Mouse (Mus musculus) forelimb bud, embryonic 11.5 days (tissue): ENCODE measurements around the gene H2afv.
"Not testable (repeated sequence)": the region's sequence is repeated elsewhere in the genome, so short reads cannot be mapped to it uniquely, and the experiment has no call there.

Experiments used
- DNase-seq: peaks from one replicate; pipeline ENCODE4 v3.0.0-alpha.2; 2012; ENCODE audit warnings: low read depth, low spot score

H2afv gene

DNA sequence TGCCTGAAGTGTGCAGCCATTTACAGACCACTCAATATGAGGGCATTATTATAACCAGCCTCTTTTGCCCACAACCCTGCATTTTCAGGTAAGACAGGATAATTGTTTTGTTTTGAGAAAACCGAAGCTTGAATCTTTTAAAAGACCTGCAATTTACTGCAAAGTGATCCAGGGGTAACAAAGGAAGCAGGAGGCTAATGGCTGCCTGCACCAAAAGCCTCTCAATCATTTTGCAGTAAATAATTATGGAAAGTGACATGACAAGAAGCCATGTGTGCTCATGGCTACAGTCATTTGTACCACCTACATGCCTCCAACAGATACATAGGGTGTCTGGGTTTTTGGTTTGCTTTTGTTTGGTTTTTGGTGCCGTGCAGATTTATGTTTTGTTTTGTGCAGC lies 26.8 kb upstream of the H2afv start:
- no peak for DNase-seq

DNA sequence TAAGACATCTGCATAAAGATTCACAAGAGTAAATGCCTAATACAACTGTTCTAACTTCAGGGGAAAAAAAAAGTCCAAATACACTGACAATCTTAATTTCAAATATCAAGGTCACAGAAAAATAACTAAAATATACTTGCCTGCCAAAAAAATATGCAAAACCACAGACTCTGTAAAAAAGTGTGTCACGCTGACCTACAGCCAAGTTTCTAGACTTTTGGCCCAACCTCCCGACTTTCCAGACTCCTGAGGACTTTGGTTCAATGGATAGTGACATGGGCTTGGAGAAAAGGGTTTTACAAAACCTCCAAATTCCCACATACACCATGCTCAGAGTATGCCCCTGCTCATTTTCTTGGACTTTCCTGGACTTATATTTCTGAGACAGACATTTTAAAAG lies 24.3 kb upstream of the H2afv start:
- no peak for DNase-seq

DNA sequence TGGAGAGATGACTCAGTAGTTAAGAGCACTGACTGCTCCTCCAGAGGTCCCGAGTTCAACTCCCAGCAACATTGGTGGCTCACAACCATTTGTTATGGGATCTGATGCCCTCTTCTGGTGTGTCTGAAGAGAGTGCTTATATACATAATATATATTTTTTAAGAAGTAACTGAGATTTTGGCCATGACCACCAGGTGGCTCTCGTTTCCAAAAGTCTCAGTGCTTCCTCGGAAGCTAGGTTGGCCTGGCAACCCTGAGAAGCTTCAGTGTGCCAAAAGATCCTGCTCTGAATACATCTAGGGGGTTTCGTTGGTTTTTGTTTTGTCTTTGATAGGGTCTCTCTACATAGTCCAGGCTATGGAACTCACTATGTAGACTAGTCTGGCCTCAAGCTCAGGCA lies 20.9 kb upstream of the H2afv start:
- peak; percentile 63 for DNase-seq

DNA sequence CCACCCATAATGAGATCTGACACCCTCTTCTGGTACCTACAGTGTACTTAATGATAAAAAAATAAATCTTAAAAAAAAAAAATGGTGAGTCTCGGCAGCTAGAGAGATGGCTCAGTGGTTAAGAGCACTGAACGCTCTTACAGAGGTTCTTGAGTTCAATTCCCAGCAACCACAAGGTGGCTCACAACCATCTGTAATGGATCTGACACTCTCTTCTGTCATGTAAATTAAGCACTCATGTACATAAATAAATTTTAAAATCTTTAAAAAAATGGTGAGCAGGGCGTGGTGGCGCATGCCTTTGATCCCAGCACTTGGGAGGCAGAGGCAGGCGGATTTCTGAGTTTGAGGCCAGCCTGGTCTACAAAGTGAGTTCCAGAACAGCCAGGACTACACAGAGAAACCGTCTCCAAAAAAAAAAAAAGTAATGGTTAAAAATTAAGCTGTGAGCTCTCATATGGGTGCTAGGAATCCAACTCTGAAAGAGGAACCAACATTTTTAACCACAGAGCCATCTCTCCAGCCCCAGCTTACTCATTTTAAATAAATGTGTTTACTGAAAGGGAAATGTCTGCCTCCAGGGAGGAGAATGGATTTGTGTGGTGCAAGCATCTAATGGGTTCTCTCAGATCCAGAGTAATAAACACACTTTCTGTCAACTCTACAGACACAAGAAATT lies 19.1 kb upstream of the H2afv start:
- DNase-seq, result no peak

DNA sequence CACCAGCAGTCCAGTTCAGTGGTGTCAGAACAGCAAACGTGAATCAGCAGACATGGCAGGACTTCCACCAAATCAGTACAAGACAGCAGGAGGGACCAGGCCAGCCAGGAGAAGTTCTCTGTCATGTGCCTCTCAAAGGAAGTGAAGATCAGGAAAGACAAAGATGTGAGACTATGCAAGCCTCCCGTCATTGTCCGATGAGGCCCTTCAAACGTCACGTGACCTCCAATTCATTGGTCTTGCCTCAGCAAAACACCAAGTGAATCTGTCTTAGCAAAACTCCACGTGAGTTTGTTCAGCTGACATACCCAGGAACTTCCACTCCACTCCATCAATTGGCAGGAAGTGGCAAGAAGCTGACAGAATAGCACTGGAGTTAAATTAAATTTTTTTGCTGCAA lies 11.8 kb upstream of the H2afv start:
- no peak for DNase-seq

DNA sequence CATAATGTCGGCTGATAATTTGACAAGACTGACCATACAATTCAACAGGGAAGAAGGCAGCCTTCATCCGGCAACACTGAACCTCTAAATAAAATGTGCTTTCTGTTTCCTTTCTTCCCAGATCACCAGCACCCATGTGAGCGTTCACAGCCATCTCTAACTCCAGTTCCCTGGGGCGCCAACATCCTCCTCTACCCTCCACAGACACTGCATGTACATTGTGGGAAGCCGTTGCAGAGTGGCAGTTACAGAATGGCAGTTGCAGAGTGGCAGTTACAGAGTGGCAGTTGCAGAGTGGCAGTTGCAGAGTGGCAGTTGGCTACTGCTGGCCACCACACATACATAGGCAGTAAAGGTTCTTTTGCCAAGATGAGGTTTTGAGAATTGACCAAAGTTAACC lies 3.9 kb upstream of the H2afv start:
- DNase-seq, result not testable (repeated sequence)

DNA sequence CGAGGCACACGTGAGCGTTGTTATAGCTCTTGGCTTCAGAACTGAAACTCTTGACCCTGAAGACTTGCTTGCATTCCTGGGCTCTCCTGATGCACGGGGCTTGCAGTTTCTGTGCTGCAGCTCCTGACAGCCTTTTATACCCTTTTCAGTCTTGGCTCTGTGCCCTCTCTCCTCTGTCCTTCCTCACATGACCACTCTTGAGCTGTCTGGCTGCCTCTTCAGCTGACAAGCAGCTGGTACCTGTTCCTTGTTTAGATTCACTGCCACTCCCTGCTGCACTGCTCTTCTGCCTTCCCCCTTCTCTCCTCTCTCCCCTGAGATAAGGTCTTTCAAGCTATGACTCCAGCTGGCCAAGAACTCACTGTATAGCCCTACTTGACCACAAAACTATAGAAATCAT lies 3.2 kb upstream of the H2afv start:
- DNase-seq, result no peak

DNA sequence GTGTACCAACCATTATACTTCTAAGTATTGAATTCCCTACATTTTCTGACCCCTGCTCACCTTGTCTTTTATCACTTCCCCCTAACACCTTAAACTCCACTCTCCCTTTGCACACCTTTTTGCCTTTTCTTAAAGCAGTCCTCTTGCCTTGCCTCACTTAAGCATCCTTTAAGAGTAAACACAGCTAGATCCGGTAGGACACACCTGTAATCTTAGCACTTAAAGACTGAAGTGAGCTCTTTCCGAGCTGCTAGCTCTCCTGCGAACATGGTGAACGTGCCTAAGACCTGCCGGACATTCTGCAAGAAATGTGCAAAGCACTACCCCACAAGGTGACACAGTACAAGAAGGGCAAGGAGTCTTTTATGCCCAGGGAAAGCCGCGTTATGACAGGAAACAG lies 1.7 kb upstream of the H2afv start:
- no peak for DNase-seq

DNA sequence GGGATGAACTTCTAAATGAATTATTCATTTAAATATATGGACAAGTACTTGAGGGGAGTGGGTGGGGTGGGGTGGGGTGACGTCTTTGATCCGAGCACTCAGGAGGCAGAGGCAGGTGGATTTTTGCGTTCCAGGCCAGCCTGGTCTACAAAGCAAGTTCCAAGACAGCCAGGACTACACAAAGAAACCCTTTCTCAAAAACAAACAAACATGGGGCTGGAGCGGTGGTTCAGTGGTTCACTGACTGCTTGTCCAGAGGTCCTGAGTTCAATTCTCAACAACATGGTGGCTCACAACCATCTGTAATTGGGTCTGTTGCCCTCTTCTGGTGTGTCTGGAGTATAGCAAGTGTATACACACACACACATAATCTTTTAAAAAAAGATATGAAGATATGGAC lies 1.2 kb upstream of the H2afv start:
- DNase-seq, result no peak

DNA sequence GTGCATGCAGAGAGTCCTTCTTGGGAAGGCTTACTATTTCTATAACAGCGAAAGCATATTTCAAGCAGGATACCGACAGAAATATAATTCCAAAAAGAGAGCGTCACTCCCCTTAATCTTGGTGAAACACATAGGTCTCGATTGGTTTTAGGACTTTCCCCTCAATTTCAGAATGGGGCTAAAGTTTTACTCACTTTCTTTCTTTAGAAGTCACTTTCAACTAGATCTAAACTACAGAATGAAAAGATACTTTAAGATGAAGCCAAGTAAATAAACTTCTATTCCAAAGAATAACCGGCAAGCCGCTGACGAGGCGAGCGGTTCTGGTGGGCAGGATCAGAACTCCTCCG lies 541 bp downstream of the H2afv start:
- no peak for DNase-seq

DNA sequence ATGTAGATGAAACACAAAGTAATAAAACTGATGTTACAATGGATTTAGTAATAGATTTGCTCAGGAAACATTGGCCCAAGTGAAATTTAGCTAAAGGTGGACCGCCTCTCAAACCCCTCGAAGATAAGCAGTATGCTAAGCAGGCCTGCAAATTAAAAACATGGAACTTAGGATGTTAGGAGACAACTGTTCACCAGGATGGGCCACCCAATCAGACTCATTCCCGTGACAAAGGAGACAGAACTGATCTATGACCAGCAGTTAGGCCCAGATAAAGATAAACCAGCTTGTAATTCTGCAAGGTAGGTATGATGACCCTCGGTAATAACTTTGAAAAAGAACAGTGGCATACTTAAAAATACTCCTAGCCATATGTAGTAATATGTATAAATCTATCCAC lies 1.1 kb downstream of the H2afv start:
- DNase-seq, result no peak

DNA sequence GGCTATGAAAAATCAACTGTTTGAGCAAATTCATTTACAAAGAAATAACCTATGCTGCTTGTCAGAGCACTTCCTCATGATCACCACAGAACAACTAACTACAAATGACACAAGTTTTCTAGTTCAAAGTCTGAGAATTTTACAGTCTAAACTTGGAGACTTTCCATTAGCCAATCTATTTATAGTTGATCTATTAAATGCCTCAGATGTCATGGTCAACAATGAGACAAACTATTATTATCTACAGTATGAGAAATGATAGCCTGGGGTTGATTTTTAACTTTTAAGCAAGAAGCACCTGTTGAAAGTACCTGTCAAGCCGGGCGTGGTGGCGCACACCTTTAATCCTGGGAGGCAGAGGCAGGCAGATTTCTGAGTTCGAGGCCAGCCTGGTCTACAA lies 1.7 kb downstream of the H2afv start:
- no peak for DNase-seq

DNA sequence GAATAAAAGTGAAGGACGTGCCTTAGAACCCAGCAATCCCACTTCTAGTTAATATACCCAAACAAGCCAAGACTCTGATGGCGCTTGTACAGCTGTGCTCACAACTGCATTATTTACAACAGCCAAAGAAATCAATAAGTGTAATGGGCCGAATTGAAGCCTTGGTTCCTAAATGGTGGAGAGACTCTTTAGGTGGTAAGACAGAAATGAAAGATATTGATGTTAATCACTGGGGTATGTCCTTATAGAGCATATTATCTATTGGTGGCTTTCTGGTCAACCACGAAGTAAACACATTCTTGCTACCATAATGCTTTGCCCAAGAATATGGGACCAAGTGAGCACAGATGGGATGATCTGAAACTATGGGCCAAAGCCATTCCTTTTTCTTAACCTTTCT lies 4.1 kb downstream of the H2afv start:
- no peak for DNase-seq

DNA sequence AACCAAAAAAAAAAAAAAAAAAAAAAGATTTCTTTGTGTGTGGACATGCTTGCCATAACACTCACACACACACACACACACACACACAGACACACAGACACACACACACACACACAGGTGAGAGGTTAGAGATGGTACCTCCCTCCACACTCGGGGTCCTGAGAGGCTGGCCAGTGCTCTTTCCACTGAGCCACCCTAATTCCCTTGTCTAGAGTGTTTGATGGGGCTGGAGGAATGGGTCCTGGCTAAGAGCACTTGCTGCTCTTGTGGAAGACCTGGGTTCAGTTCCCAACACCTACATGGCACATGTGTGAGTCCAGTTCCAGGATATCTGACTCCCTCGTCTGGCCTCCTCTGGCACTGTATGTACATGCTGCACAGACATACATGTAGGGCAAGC lies 6.6 kb downstream of the H2afv start:
- DNase-seq, result no peak

DNA sequence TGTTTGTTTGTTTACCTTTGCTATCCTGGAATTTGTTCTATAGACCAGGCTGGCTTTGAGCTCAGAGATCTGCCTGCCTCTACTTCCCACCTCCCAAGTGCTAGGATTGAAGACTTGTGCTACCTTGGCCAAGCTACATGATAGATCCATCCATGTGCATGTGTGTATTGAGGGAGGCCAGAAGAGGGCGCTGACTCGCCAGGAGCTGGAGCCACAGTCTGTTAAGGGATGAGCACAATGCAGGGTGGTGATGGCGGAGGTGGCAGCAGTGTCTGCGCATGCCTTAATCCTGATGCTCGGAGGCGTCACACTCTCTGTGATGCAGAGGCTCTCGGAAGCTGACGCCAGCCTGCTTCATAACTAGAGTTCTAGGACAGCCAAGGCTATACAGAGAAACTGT lies 7.8 kb downstream of the H2afv start:
- DNase-seq, result no peak

DNA sequence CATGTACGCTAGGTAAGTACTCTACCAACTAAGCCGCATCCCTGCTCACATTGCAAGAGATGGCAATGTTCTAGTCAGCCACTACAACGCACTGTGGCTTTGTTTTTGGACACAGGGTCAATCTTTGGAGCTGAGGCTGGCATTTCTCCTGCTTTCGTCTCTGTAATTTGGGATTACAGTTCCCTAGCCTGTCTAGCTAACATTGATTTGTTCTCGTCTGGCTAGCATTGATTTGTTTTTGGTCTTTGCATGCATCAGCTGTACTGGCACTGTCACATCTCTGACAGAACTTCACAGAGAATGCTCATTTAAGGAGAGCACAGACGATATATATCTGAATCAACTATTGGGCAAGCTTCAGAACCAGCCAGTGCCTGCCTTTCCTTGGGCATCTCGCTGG lies 14.1 kb downstream of the H2afv start:
- no peak for DNase-seq

DNA sequence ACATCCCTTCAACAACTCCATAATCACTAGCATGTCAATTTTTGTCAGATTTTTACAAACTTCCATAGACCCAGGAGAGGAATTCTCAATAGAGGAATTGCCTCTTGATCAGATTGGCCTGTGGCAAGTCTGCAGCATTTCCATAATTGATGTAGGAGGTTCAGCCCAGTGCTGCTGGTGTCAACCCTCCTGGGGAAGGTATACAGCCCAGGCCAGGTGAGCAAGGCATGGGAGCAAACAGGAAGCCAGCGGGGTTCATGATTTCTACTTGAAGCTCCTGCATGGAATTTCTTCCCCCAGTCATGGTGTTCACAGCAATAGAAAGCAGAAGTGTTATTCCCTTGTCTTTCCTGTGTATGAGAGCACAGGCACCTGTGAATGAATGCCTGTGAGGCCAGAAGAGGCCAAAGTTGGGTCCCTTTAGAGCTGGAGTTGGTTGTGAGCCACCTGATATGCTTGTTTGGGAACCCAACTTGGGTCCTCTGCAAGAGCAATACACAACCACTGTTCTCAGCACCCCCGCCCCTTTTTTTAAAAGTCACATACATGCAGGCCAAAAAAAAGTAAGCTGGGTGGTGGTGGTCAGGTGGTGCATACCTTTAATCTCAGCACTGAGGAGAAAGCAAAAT lies 23.4 kb downstream of the H2afv start:
- no peak for DNase-seq

DNA sequence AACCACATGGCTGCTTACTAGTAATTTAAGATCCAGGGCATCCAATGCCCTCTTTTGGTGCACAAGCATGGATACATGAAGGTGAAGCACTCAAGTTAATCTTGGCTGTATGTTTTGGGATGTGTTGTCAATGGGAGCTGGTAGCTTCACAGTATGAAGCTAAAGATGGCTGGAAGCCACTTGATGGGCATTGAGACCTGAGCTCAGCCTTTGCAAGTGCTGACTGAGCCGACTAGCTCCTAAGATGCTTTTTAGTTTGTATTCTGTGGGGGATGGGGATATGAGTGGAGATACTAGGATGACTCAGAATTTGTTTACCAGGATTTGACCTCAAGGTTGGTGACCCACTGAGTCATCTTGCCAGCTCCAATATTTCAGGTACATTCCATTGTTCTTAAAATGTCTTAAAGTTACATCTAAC lies 23.9 kb downstream of the H2afv start:
- no peak for DNase-seq

DNA sequence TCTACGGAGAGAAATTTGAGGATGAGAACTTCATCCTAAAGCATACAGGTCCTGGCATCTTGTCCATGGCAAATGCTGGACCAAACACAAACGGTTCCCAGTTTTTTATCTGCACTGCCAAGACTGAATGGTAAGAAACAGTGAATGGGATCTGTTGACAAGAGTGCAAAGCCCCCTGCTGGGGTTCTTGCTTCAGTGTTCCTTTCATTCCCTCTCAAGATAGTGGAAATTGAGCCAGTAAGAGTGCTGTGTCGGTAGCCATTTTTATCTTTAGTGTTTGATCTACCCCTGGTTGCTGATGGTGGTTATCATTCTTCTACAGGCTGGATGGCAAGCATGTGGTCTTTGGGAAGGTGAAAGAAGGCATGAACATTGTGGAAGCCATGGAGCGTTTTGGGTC lies 25.1 kb downstream of the H2afv start:
- not testable (repeated sequence) for DNase-seq

DNA sequence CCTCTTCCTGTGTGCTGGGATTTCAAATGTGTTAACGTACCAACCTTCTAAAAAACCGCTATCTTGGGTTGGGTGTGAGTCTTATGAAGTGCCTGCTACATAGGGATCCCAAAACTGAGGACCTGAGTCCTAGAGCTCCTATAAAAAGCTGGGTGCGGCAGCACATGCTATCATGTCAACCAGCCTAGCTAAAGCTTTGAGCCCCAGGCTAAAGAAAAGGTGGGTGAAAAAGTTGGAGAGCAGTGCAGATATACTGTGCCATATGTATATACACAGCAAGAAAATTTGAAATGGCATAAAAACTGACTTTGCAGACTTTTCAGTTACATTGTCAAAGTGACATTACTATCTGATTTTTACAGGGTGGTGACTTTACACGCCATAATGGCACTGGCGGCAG lies 25.5 kb downstream of the H2afv start:
- DNase-seq, result no peak

DNA sequence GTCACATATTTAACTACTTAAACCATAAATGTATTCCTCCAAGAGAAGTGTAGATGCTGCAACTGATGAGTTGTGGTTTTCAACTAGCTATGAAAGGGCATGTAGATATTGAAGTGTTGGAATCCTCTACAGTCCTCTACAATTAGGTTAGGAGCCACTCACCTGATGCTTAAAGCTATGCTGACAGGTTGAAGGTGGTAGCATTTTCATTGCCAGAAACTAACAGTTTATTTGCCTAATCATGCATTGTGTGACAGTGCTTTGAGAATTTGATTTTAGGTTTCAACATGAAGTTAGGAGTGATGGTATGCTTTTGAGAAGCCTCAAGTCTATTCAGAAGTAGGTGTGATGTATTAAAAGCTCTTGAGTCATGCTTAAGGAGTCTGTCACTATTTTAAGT lies 26.8 kb downstream of the H2afv start:
- DNase-seq, result no peak

DNA sequence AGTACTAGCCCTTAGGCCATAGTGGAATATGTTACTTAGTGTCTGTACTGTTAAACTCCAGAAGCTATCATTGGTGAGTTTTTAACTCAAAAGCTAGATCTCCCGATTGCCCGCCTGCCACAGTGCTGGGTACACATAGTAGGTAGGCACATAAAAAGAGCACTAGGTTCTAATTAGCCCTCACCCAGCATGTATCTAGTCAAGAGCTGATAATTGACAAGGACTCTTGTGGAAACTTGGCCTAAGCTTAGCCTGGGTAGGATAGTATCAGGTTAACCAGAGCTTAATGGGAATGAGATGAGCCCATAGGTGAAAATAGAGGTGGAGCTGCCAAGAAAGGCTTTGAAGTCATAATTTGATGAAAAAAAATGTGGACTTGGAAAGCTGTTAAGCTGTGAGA lies 27.2 kb downstream of the H2afv start:
- DNase-seq, result no peak

DNA sequence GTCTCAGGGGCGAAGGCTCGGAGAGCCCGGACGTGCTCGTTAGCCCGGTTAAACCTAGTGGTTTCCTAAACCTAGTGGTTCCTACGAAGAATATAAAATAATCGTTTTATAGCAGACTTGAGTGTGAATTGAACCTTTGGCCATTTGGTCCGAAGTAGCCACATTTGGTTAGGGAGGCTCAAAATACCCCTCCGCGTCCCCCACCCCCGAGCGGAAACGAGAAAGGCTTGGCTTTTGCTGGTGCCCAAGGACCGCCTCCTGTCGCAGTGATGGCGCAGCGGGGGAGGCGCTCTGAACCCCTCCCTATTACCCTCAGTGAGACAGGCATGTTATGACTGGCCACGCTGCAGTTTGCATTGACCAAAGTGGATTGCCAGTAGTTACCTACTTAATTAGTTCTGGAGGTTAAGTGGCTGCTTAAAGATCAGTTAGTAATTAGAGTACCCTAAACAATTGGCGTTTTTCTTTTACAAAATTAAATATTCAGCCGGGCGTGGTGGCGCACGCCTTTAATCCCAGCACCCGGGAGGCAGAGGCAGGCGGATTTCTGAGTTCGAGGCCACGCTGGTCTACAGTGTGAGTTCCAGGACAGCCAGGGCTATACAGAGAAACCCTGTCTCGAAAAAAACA lies 27.7 kb downstream of the H2afv start:
- peak; percentile 65 for DNase-seq
